Mouse (Mus musculus): ENCODE measurements around the gene Elf1.

Gene Elf1

DNA sequence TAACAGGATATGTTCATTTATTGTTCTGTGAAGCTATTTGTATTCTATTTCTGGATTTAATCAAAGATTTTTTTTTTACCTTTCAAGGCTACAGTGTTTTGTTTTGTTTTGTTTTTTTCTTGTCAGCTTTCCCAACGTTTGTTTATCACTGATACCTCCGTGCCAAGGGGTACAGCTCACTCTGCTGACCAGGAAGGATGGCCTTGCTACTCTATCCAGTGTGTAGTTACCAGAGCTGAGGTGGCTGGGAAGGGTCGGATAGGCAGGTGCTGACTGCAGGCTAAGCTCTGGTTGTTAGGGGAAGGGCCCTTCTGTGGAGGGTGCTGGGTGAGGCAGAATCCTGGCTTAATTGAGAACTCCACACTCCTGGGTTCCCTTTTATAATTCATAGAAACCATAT lies 9.3 kb downstream of the Elf1 start:
- no peak for DNase-seq (ENCODE audit: low spot score)

GRCm38 (mm10) chr14:79494349-79494748 lies 13.4 kb downstream of the Elf1 start:
- DNase-seq (ENCODE audit: low spot score): no peak

- DNase-seq (ENCODE audit: low spot score): no peak
These were observed 18.3 kb downstream of the Elf1 start for GRCm38 (mm10) chr14:79499326-79499725.

DNA sequence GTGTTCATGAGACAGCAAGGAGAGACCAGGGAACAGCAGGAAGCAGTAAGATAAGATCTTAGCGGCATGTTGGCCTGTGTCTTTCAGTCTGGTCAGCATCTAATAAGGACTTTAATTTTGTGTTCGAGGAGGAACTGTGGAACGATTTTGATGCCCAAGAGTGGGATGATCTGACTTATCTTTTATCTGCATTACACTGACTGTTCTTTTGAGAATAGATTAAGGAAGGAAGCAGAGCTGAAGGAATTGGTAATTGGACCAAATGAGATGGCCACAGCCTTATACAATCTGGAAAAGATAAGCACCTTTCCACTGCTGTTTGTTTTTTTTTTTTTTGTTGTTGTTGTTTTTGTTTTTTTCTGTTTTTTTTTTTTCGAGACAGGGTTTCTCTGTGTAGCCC lies 19.8 kb downstream of the Elf1 start:
- no peak for DNase-seq (ENCODE audit: low spot score)

DNA sequence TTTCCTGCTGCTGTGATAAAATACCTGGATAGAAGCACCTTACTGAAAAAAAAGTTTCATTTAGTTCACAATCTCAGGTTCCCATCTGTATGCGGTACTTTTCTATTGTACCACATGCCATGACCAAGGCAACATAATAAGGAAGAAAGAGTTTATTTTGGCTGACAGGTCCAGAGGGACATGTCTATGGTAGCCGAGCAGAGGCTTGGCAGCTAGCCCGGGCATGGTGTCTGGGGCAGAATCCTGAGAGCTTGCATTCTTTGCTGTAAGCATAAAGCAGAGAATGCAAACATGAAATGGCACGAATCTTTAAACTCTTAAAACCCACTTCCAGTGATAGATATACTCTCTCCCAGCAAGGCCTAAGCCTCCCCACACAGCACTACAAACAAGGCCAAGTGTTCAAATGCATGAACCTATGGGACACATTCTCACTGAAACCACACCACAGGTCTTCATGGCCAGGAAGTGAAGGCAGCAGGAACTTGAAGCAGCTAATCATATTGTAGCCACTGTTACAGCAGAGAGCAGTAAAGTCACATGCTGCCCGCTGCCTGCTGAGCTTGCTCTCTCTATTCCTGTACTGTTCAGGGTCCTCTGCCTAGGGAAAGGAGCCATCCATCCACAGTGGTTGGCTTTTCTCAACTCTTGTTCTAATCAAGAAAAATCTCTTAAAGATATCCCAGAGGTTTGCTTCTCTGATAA lies 22.5 kb downstream of the Elf1 start:
- DNase-seq (ENCODE audit: low spot score): no peak

- no peak for DNase-seq (ENCODE audit: low spot score)
These were observed 23.4 kb downstream of the Elf1 start for GRCm38 (mm10) chr14:79504246-79505006.

DNA sequence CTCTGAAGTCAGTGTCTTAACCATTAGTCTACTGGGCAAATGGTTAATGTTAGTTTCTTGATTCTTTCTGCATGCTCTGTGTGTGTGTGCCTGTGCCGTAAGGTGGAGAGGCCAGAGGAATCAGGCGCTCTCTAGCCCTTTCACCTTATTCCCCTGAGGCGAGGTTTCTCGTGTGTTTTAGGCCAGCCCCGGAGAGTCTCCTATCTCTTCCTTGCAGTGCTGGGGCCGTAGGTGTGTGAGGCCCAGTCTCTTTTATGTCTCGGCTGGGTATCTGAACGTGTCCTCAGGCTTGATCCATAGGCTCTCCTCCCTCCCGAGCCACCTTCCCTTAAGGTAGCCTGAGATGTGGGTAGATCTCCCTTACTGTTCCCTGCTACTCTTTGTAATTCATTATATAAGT lies 25.2 kb downstream of the Elf1 start:
- no peak for DNase-seq (ENCODE audit: low spot score)

GRCm38 (mm10) chr14:79507846-79508245 lies 26.9 kb downstream of the Elf1 start:
- no peak for DNase-seq (ENCODE audit: low spot score)

DNA sequence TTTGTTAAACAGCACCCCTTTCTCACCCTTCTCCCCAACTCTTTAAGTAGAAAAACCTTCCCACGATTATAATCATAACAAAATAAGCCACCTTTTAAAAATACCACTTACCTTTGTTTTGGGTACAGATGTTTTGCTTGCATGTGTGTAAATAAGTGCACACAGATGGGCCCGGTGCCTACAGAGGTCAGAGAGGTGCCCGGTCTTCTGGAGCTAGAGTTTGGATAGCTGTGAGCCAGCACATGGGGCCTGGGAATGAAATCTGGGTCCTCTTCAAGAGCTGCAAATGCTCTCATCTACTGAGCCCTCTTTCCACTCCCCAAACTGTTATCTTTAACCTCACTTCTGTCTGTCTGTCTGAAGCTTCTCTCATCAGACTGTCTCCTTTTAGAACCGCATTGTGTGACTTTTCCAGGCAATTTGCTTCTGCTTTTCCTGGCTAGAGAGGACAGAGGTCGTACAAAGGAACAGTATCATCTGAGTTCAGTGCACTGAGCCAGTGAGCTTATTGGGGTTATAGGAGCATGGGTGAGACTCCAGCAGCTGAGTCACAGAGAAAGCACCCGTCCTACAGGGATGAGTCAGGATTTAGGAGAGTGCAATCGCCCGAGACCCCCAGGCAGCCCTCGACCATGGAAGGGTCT lies 27.8 kb downstream of the Elf1 start:
- DNase-seq (ENCODE audit: low spot score): no peak

GRCm38 (mm10) chr14:79511521-79511920 lies 30.5 kb downstream of the Elf1 start:
- DNase-seq (ENCODE audit: low spot score): no peak

DNA sequence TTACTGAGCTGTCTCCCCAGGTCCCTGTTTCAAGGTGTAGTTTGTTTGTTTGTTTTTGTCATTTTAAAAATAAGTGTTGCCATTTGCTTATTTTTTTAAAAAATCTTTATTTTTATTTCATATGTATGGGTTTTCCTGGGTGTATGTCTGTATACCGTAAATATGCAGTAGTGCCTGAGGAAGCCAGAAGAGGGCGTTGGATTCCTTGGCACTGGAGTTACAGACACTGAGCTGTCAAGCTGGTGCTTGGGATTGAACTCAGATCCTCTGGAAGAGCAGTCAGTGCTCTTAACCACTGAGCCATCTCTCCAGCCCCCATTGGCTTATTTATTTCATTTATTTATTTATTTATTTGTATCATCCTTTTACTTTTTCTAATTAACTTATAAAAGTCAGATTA lies 33.0 kb downstream of the Elf1 start:
- no peak for DNase-seq (ENCODE audit: low spot score)

DNA sequence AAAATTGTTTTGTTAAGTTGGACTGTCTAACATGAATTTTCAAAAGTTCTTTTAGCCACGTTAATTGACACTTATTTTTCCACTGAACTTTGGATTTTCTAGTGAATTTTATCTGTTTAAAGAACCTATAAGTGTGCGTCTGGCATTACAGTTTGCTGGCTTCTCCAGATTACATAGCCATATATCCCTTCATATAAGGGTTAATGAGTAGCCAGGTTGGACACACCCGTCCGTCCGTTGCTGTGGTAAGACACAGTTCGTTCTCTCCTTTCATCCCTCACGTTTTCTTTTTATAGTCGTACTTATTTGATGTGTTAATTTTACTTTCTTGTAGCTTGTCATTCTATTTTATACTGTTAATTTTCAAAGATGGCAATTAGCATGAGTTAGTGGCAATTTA lies 34.1 kb downstream of the Elf1 start:
- DNase-seq (ENCODE audit: low spot score): no peak

GRCm38 (mm10) chr14:79515511-79516242 lies 34.7 kb downstream of the Elf1 start:
- DNase-seq (ENCODE audit: low spot score): no peak

DNA sequence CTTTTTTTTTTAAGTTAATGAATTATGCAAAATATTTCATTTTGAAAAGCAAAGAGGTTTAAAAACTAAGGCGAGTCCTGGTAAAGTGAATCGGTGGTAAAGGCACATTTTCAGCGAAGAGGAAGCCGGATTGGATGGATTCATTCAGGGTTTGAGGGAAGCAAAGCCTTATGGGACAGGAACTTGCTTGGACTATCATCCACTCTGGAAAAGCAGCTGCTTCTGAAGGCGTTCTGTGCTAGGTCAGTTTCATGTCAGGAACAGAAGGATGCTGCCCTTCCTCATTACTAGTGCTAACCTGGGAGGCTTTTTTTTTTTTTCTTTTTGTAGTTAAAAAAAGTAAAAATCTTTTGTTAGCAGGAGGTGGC lies 35.2 kb downstream of the Elf1 start:
- no peak for DNase-seq (ENCODE audit: low spot score)

DNA sequence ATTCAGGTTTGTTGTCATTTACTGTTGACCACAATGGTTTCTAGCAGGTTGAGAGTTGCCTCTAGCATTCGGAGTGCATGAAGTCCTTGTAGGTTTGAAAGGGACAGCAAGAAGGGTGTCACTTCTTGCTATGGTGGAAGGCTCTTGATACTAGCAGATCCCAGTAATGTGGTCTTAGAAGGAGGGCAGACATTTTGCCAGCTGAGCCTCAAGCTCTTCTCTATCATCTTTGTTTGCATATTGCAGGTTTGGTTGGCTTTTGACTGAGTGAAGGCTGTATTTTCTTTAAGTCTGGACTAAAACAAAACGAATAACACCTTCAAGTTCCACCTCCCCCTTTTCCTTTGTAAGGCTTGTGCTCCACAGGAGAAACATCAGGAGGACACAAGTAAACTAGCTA lies 35.8 kb downstream of the Elf1 start:
- DNase-seq (ENCODE audit: low spot score): no peak

- DNase-seq (ENCODE audit: low spot score): no peak
These were observed 36.3 kb downstream of the Elf1 start for GRCm38 (mm10) chr14:79517185-79517740.

- no peak for DNase-seq (ENCODE audit: low spot score)
These were observed 37.1 kb downstream of the Elf1 start for GRCm38 (mm10) chr14:79518123-79518522.

GRCm38 (mm10) chr14:79518761-79519662 lies 38.0 kb downstream of the Elf1 start:
- DNase-seq (ENCODE audit: low spot score): no peak

DNA sequence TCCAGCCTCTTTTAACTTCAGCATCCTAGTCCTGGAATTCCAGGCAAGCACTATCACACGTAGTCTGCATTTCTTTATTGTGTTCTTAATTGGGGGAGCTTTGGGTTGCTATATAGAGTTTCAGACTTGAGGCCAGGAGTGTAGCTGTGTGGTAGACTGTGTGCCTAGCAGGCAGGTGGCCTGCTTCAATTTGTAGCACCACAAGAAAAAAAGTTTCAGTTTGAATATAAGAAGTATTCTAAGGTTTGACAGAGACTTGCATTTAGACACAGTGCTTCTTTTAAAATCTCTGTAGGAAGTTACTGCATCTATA lies 38.6 kb downstream of the Elf1 start:
- no peak for DNase-seq (ENCODE audit: low spot score)

DNA sequence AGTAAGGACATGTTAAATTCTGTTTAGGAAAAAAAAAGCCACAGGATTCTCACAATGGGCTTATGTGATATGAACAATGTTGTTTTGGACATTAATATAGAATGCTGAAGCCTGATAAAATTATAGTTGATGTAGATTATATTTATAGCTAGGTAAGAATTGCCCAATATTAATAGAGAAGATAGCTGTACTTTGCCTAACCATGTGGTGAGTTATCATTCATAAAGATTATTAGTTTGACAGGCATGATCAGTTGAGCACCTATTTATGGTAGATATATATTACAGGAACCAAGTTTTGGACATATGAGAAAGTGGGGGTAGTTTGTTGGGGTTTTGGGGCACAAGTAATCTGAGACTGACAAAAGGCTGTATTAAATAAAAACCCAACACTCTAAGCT lies 39.6 kb downstream of the Elf1 start:
- DNase-seq (ENCODE audit: low spot score): no peak

GRCm38 (mm10) chr14:79521056-79521455 lies 40.1 kb downstream of the Elf1 start:
- DNase-seq (ENCODE audit: low spot score): no peak

Measured in layer of hippocampus, adult 9-10 months (tissue).